Mouse (Mus musculus): Measurements from ENCODE around the gene Hoga1. TPM values are rescaled to one million over a fixed set of nuclear protein-coding genes. Genes with fewer than 3 reads are reported as not detected.

Hoga1 gene
- polyA plus RNA-seq, 1 experiment from 2014 or later = 0.44 TPM

GRCm38 (mm10) chr19:42026158-42026557, 19.3 kb upstream of the Hoga1 start:
- no peaks in the 10 kb centered on the region for H3K9me3 ChIP-seq (replicated peaks)
- peaks cover 23% of the 10 kb centered on the region for H3K4me1 ChIP-seq (replicated peaks)
- H3K36me3 ChIP-seq = no peaks in the 10 kb centered on the region
- H3K4me3 ChIP-seq = no peak overlapping the region
- H3K27ac ChIP-seq = no peak overlapping the region
- no peak overlapping the region for H3K4me2 ChIP-seq
- ATAC-seq (replicated peaks; ENCODE audit: insufficient number of reproducible peaks, insufficient read depth, low FRiP score, low read depth) = peak; percentile 51; the same call in 1 of the 2 replicates
- H3K27me3 ChIP-seq = no peaks in the 10 kb centered on the region
- no peak overlapping the region for H3K9ac ChIP-seq
- WGBS = under 1% methylated on average over 5 of the region's 5 CpGs

DNA sequence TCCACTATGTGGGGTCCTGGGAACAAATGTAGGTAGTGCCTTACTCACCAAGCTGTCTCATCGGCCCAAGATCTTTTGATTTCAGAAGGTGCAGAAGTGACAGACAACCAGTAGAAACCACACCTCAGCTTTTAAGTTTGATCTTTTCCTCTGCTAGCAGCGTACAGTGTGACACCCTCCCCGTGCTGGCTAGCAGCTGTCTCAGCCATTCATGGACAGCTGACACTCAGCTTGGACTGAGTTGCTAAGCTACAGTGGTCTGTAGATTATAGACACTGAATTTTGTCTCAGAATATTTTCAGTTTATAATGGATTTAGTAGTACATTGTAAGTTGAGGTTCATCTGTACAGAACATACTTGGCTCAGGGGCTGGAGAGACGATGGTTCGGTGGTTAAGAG, 14.3 kb upstream of the Hoga1 start:
- Histone ChIP-seq H3K4me1 (replicated peaks) (peaks cover 18% of the 10 kb centered on the region), H3K4me2 (no peak overlapping the region), H3K36me3 (0 out of 2 replicates have a peak, but pooled peaks cover 3% of the 10 kb centered on the region), H3K27me3 (no peaks in the 10 kb centered on the region), H3K4me3 (no peak overlapping the region), H3K9ac (no peak overlapping the region), H3K27ac (no peak overlapping the region), H3K9me3 (replicated peaks) (no peaks in the 10 kb centered on the region)
- ATAC-seq (replicated peaks; ENCODE audit: insufficient number of reproducible peaks, insufficient read depth, low FRiP score, low read depth) = no peak
- WGBS = 78% methylated on average over 5 of the region's 5 CpGs

- H3K9me3 ChIP-seq (replicated peaks) = no peaks in the 10 kb centered on the region
- no peak overlapping the region for H3K27ac ChIP-seq
- H3K4me1 ChIP-seq (replicated peaks) = peaks cover 18% of the 10 kb centered on the region
- no peaks in the 10 kb centered on the region for H3K27me3 ChIP-seq
- H3K9ac ChIP-seq = no peak overlapping the region
- ATAC-seq (replicated peaks; ENCODE audit: insufficient number of reproducible peaks, insufficient read depth, low FRiP score, low read depth) = no peak
- no peak overlapping the region for H3K4me2 ChIP-seq
- H3K36me3 ChIP-seq = 0 out of 2 replicates have a peak, but pooled peaks cover 3% of the 10 kb centered on the region
- WGBS = 81% methylated on average over 14 of the region's 14 CpGs
- H3K4me3 ChIP-seq = no peak overlapping the region
Observed at GRCm38 (mm10) chr19:42033611-42034010, 11.8 kb upstream of the Hoga1 start.

GRCm38 (mm10) chr19:42034146-42034775, 11.1 kb upstream of the Hoga1 start:
- peaks cover 18% of the 10 kb centered on the region for H3K4me1 ChIP-seq (replicated peaks)
- H3K9me3 ChIP-seq (replicated peaks) = no peaks in the 10 kb centered on the region
- WGBS = 53% methylated on average over 9 of the region's 9 CpGs
- H3K4me2 ChIP-seq = no peak overlapping the region
- no peak overlapping the region for H3K4me3 ChIP-seq
- ATAC-seq (replicated peaks; ENCODE audit: insufficient number of reproducible peaks, insufficient read depth, low FRiP score, low read depth) = no peak
- H3K27ac ChIP-seq = no peak overlapping the region
- no peaks in the 10 kb centered on the region for H3K27me3 ChIP-seq
- H3K9ac ChIP-seq = no peak overlapping the region
- H3K36me3 ChIP-seq = 0 out of 2 replicates have a peak, but pooled peaks cover 3% of the 10 kb centered on the region

GRCm38 (mm10) chr19:42034881-42035455, 10.4 kb upstream of the Hoga1 start:
- WGBS = 50% methylated on average over 11 of the region's 11 CpGs
- Histone ChIP-seq H3K4me2 (no peak overlapping the region), H3K36me3 (0 out of 2 replicates have a peak, but pooled peaks cover 3% of the 10 kb centered on the region), H3K9ac (no peak overlapping the region), H3K27ac (no peak overlapping the region), H3K9me3 (replicated peaks) (no peaks in the 10 kb centered on the region), H3K4me1 (replicated peaks) (peaks cover 18% of the 10 kb centered on the region), H3K4me3 (no peak overlapping the region), H3K27me3 (peaks cover 3% of the 10 kb centered on the region; the same call in 1 of the 2 replicates)
- no peak for ATAC-seq (replicated peaks; ENCODE audit: insufficient number of reproducible peaks, insufficient read depth, low FRiP score, low read depth)

GRCm38 (mm10) chr19:42035456-42036248, 9.8 kb upstream of the Hoga1 start, which contains the start of gene Ankrd2:
Ankrd2 (plus strand) TSS chr19:42036000.
- peak; percentile 78 for ATAC-seq (replicated peaks; ENCODE audit: insufficient number of reproducible peaks, insufficient read depth, low FRiP score, low read depth)
- H3K4me3 ChIP-seq = no peak within 1 kb of the TSS
- no peak within 1 kb of the TSS for H3K9ac ChIP-seq
- H3K4me1 ChIP-seq (replicated peaks) = peaks cover 18% of the 10 kb centered on the region
- H3K27me3 ChIP-seq = peaks cover 7% of the 10 kb centered on the region; the same call in 1 of the 2 replicates
- H3K4me2 ChIP-seq = no peak within 1 kb of the TSS
- H3K36me3 ChIP-seq = 0 out of 2 replicates have a peak, but pooled peaks cover 3% of the 10 kb centered on the region
- no peaks in the 10 kb centered on the region for H3K9me3 ChIP-seq (replicated peaks)
- WGBS = 62% methylated on average over 19 of the region's 19 CpGs
- no peak within 1 kb of the TSS for H3K27ac ChIP-seq

GRCm38 (mm10) chr19:42036357-42036756, 9.1 kb upstream of the Hoga1 start:
- Histone ChIP-seq H3K36me3 (0 out of 2 replicates have a peak, but pooled peaks cover 3% of the 10 kb centered on the region), H3K9ac (no peak overlapping the region), H3K27me3 (peaks cover 7% of the 10 kb centered on the region; the same call in 1 of the 2 replicates), H3K27ac (no peak overlapping the region), H3K4me2 (no peak overlapping the region), H3K4me3 (no peak overlapping the region), H3K9me3 (replicated peaks) (no peaks in the 10 kb centered on the region), H3K4me1 (replicated peaks) (peaks cover 18% of the 10 kb centered on the region)
- ATAC-seq (replicated peaks; ENCODE audit: insufficient number of reproducible peaks, insufficient read depth, low FRiP score, low read depth) = no peak
- 67% methylated on average over 3 of the region's 3 CpGs for WGBS

DNA sequence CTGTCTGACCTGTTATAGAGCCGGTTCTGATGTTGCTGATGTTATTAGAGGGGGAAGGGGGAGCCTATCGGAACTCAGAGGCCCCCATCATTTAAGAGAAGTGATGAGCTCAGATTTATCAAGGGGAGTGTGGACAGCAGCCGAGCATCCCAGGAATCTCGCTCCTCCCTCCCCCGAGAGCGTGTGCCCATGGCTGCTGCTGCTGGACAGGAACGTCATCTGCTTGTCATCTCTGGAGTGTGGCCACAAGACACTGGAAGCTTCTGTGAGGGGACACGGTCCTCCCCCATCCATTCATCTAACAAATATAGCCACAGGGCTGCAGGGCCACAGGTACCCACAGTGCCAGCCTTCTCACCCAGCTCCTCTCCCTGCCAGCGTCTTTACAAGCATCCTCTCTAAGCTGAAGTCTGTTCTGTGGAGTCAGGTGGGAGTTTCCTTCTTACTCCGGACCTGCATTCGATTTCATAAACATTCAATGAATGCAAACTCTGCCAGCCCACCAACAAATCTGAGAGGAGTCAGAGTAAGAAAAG, 8.2 kb upstream of the Hoga1 start:
- Histone ChIP-seq H3K9ac (no peak overlapping the region), H3K4me2 (no peak overlapping the region), H3K27me3 (peaks cover 8% of the 10 kb centered on the region; the same call in 1 of the 2 replicates), H3K27ac (no peak overlapping the region), H3K36me3 (0 out of 2 replicates have a peak, but pooled peaks cover 3% of the 10 kb centered on the region), H3K9me3 (replicated peaks) (no peaks in the 10 kb centered on the region), H3K4me1 (replicated peaks) (peaks cover 18% of the 10 kb centered on the region), H3K4me3 (no peak overlapping the region)
- WGBS = 43% methylated on average over 11 of the region's 11 CpGs
- ATAC-seq (replicated peaks; ENCODE audit: insufficient number of reproducible peaks, insufficient read depth, low FRiP score, low read depth) = no peak

- Histone ChIP-seq H3K9me3 (replicated peaks) (no peaks in the 10 kb centered on the region), H3K4me1 (replicated peaks) (peaks cover 18% of the 10 kb centered on the region), H3K9ac (no peak overlapping the region), H3K4me2 (no peak overlapping the region), H3K36me3 (0 out of 2 replicates have a peak, but pooled peaks cover 3% of the 10 kb centered on the region), H3K27me3 (peaks cover 10% of the 10 kb centered on the region; the same call in 1 of the 2 replicates), H3K27ac (no peak overlapping the region), H3K4me3 (no peak overlapping the region)
- no peak for ATAC-seq (replicated peaks; ENCODE audit: insufficient number of reproducible peaks, insufficient read depth, low FRiP score, low read depth)
- 88% methylated on average over 12 of the region's 12 CpGs for WGBS
Observed at GRCm38 (mm10) chr19:42038310-42038709, 7.1 kb upstream of the Hoga1 start.

DNA sequence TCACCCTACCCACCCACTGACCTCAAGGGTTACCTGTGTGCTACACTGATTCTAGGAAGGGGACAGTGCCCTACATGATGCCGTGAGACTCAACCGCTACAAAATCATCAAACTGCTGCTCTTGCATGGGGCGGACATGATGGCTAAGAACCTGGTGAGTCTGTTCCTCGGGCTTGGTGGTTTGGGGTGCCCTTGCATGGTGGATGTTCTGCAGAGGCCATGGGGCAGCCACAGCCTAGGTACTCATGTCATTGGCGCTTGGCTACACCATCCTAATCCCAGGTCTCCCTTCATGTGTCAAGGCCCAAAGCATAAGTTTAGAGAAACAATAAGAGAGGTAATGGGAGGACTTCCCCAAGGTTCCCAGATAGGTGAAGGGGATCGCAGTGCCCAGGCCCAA, 1.4 kb upstream of the Hoga1 start:
- H3K36me3 ChIP-seq = no peaks in the 10 kb centered on the region
- WGBS = 89% methylated on average over 6 of the region's 6 CpGs
- no peaks in the 10 kb centered on the region for H3K9me3 ChIP-seq (replicated peaks)
- no peak overlapping the region for H3K4me2 ChIP-seq
- ATAC-seq (replicated peaks; ENCODE audit: insufficient number of reproducible peaks, insufficient read depth, low FRiP score, low read depth) = no peak
- no peak overlapping the region for H3K27ac ChIP-seq
- no peak overlapping the region for H3K4me3 ChIP-seq
- peaks cover 4% of the 10 kb centered on the region for H3K4me1 ChIP-seq (replicated peaks)
- no peak overlapping the region for H3K9ac ChIP-seq
- peaks cover 10% of the 10 kb centered on the region; the same call in 1 of the 2 replicates for H3K27me3 ChIP-seq

GRCm38 (mm10) chr19:42050251-42050650, 4.8 kb downstream of the Hoga1 start:
- Histone ChIP-seq H3K27ac (no peak overlapping the region), H3K36me3 (no peaks in the 10 kb centered on the region), H3K4me3 (no peak overlapping the region), H3K9ac (no peak overlapping the region), H3K4me2 (no peak overlapping the region), H3K9me3 (replicated peaks) (no peaks in the 10 kb centered on the region), H3K4me1 (replicated peaks) (peaks cover 8% of the 10 kb centered on the region), H3K27me3 (no peaks in the 10 kb centered on the region)
- 70% methylated on average over 1 of the region's 1 CpGs for WGBS
- ATAC-seq (replicated peaks; ENCODE audit: insufficient number of reproducible peaks, insufficient read depth, low FRiP score, low read depth) = no peak

All from heart, embryonic 15.5 days (tissue).